Mouse (Mus musculus) splenic B cell, adult 2 months (primary cell): Measurements from ENCODE around the gene Tm4sf1.

Source experiments
- DNase-seq: peaks from one replicate; pipeline ENCODE4 v3.0.0-alpha.2; 2011; ENCODE audit warnings: low read depth, low spot score
- H3K27me3 ChIP-seq: 2 replicates; pipeline ENCODE4 v1.6.1; 2012; ENCODE audit warnings: mild to moderate bottlenecking, low read length, moderate library complexity, mixed read lengths; ENCODE audit not compliant: control insufficient read depth, poor library complexity, insufficient read depth, severe bottlenecking
- H3K36me3 ChIP-seq: 2 replicates; pipeline ENCODE4 v1.6.1; 2012; ENCODE audit warnings: mild to moderate bottlenecking, low read length, moderate library complexity, mixed read lengths; ENCODE audit not compliant: control insufficient read depth, poor library complexity, insufficient read depth, severe bottlenecking

Gene Tm4sf1

GRCm38 (mm10) chr3:57301921-57302539 is at the start of gene Tm4sf1:
Gene Tm4sf1, minus strand, starts transcription at chr3:57301988.
- H3K36me3 ChIP-seq: no peaks in the 10 kb centered on the region

GRCm38 (mm10) chr3:57344811-57345210 is 43.0 kb upstream of the Tm4sf1 start:
- H3K36me3 ChIP-seq: no peaks in the 10 kb centered on the region
- no peak for DNase-seq
- no peaks in the 10 kb centered on the region for H3K27me3 ChIP-seq

More at GRCm38 (mm10) chr3:57301921-57302539, at the start of gene Tm4sf1:
- H3K27me3 ChIP-seq: no peaks in the 10 kb centered on the region
- DNase-seq: no peak

GRCm38 (mm10) chr3:57343837-57344607 is 42.2 kb upstream of the Tm4sf1 start:
- Histone ChIP-seq H3K27me3 (no peaks in the 10 kb centered on the region), H3K36me3 (no peaks in the 10 kb centered on the region)
- no peak for DNase-seq

- H3K36me3 ChIP-seq: no peaks in the 10 kb centered on the region
- no peaks in the 10 kb centered on the region for H3K27me3 ChIP-seq
- no peak for DNase-seq
Observed at GRCm38 (mm10) chr3:57342976-57343375, 41.2 kb upstream of the Tm4sf1 start.

GRCm38 (mm10) chr3:57341321-57341720 is 39.5 kb upstream of the Tm4sf1 start:
- no peak for DNase-seq
- Histone ChIP-seq H3K27me3 (no peaks in the 10 kb centered on the region), H3K36me3 (no peaks in the 10 kb centered on the region)

GRCm38 (mm10) chr3:57335080-57335815 is 33.5 kb upstream of the Tm4sf1 start:
- H3K27me3 ChIP-seq: no peaks in the 10 kb centered on the region
- H3K36me3 ChIP-seq: no peaks in the 10 kb centered on the region
- DNase-seq: no peak

GRCm38 (mm10) chr3:57327941-57328340 is 26.2 kb upstream of the Tm4sf1 start:
- H3K27me3 ChIP-seq: no peaks in the 10 kb centered on the region
- H3K36me3 ChIP-seq: no peaks in the 10 kb centered on the region
- no peak for DNase-seq

- Histone ChIP-seq H3K27me3 (no peaks in the 10 kb centered on the region), H3K36me3 (no peaks in the 10 kb centered on the region)
- DNase-seq: no peak
Observed at GRCm38 (mm10) chr3:57307076-57307475, 5.3 kb upstream of the Tm4sf1 start.

- no peaks in the 10 kb centered on the region for H3K36me3 ChIP-seq
- no peak for DNase-seq
Observed at GRCm38 (mm10) chr3:57305564-57305963, 3.8 kb upstream of the Tm4sf1 start.

GRCm38 (mm10) chr3:57304484-57304883 is 2.7 kb upstream of the Tm4sf1 start:
- H3K27me3 ChIP-seq: no peaks in the 10 kb centered on the region
- H3K36me3 ChIP-seq: no peaks in the 10 kb centered on the region
- DNase-seq: no peak

More at GRCm38 (mm10) chr3:57305564-57305963, 3.8 kb upstream of the Tm4sf1 start:
- H3K27me3 ChIP-seq: no peaks in the 10 kb centered on the region

GRCm38 (mm10) chr3:57304050-57304449 is 2.3 kb upstream of the Tm4sf1 start:
- DNase-seq: no peak

GRCm38 (mm10) chr3:57303486-57303885 is 1.7 kb upstream of the Tm4sf1 start:
- Histone ChIP-seq H3K36me3 (no peaks in the 10 kb centered on the region), H3K27me3 (no peaks in the 10 kb centered on the region)
- no peak for DNase-seq

More at GRCm38 (mm10) chr3:57304050-57304449, 2.3 kb upstream of the Tm4sf1 start:
- Histone ChIP-seq H3K27me3 (no peaks in the 10 kb centered on the region), H3K36me3 (no peaks in the 10 kb centered on the region)

- no peak for DNase-seq
- no peaks in the 10 kb centered on the region for H3K27me3 ChIP-seq
- no peaks in the 10 kb centered on the region for H3K36me3 ChIP-seq
Observed at GRCm38 (mm10) chr3:57302886-57303285, 1.1 kb upstream of the Tm4sf1 start.

GRCm38 (mm10) chr3:57301366-57301765 is 422 bp downstream of the Tm4sf1 start:
- H3K27me3 ChIP-seq: no peaks in the 10 kb centered on the region
- no peaks in the 10 kb centered on the region for H3K36me3 ChIP-seq
- no peak for DNase-seq

GRCm38 (mm10) chr3:57297991-57298390 is 3.8 kb downstream of the Tm4sf1 start:
- Histone ChIP-seq H3K27me3 (no peaks in the 10 kb centered on the region), H3K36me3 (no peaks in the 10 kb centered on the region)
- no peak for DNase-seq
